Comparison of ENCODE assay signal across 7 mouse cellular contexts in the genomic region with DNA sequence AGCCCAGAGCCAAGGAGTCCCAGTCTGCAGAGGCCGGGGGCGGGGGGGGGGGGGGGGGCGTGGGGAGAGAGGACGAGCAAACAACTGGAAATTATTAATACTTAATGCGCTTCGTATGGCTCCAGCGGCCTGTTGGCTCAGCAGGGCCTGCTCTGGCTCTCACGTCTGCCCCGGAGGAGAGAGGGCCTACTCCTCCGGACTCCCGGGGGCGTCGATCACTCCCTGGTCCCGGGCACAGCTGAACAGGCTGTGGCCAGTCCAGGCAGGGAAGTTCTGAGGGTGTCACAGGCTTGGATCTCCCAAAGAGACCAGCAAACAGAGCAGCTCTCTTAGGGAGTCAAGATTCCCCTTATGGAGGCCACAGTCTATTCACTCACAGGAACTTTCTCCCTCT. TPM values are rescaled to one million over a fixed set of nuclear protein-coding genes. Genes with fewer than 3 reads are reported as not detected.
A peak's percentile ranks its signal among the peaks of the same experiment; 100 is the strongest.
DNase-seq lines count a peak whose midpoint lies in the region; ATAC-seq and TF ChIP-seq lines count a peak whose summit lies in the region.

No protein-coding gene starts in this region.

- H3K27me3 ChIP-seq in lung, embryonic 14.5 days (ENCODE audit: insufficient read depth, low read length), result no peaks in the 10 kb centered on the region
- peaks cover 60% of the 10 kb centered on the region for H3K27me3 ChIP-seq in liver, embryonic 15.5 days
- no peaks in the 10 kb centered on the region for H3K27me3 ChIP-seq in stomach, postnatal 0 days (ENCODE audit: control insufficient read depth, insufficient read depth, low read length)

- TF ChIP-seq POLR2A in cortical plate, adult 2 months (IDR thresholded peaks at IDR 0.05; ENCODE audit: extremely low read depth, insufficient read depth, low read length), result no peak

- peak overlapping the region; percentile 87 for H3K27ac ChIP-seq in lung, embryonic 14.5 days (ENCODE audit: low read depth)
- no peak overlapping the region for H3K27ac ChIP-seq in cortical plate, adult 2 months (ENCODE audit: insufficient read depth, low read length)
- no peak overlapping the region for H3K27ac ChIP-seq in liver, embryonic 15.5 days (replicated peaks)
- H3K27ac ChIP-seq in stomach, postnatal 0 days (replicated peaks), result peak overlapping the region; percentile 92

- peaks cover 15% of the 10 kb centered on the region for H3K36me3 ChIP-seq in lung, embryonic 14.5 days (ENCODE audit: insufficient read depth)
- H3K36me3 ChIP-seq in liver, embryonic 15.5 days (replicated peaks), result no peaks in the 10 kb centered on the region
- 0 out of 2 replicates have a peak, but pooled peaks cover 2% of the 10 kb centered on the region for H3K36me3 ChIP-seq in stomach, postnatal 0 days (ENCODE audit: control insufficient read depth, insufficient read depth, low read length)

- H3K9me3 ChIP-seq in lung, embryonic 14.5 days (ENCODE audit: low read depth, low read length), result no peaks in the 10 kb centered on the region
- H3K9me3 ChIP-seq in liver, embryonic 15.5 days (replicated peaks), result no peaks in the 10 kb centered on the region
- H3K9me3 ChIP-seq in stomach, postnatal 0 days (ENCODE audit: control insufficient read depth, low read length), result no peaks in the 10 kb centered on the region

- DNase-seq in lung, embryonic 14.5 days, result peak; percentile 57
- no peak for DNase-seq in lung, postnatal 25 days (ENCODE audit: low spot score)
- peak; percentile 47 for DNase-seq in heart, postnatal 4 days
- no peak for DNase-seq in stomach, postnatal 0 days (ENCODE audit: low spot score)
- DNase-seq in layer of hippocampus, adult 8-10 months (ENCODE audit: low spot score in 2 of 2), result no peak

- peak overlapping the region; percentile 84 for H3K9ac ChIP-seq in lung, embryonic 14.5 days
- no peak overlapping the region for H3K9ac ChIP-seq in liver, embryonic 15.5 days
- peak overlapping the region; percentile 90 for H3K9ac ChIP-seq in stomach, postnatal 0 days (ENCODE audit: low read length)

- peaks cover 18% of the 10 kb centered on the region; the same call in 1 of the 2 replicates for H3K4me1 ChIP-seq in lung, embryonic 14.5 days (ENCODE audit: insufficient read depth)
- H3K4me1 ChIP-seq in cortical plate, adult 2 months (ENCODE audit: control insufficient read depth, insufficient read depth, low read length), result no peaks in the 10 kb centered on the region
- peaks cover 25% of the 10 kb centered on the region for H3K4me1 ChIP-seq in liver, embryonic 15.5 days (replicated peaks)
- H3K4me1 ChIP-seq in stomach, postnatal 0 days (replicated peaks; ENCODE audit: control insufficient read depth, insufficient read depth), result peaks cover 5% of the 10 kb centered on the region; the same call in 1 of the 2 replicates

- ATAC-seq in lung, embryonic 14.5 days (ENCODE audit: insufficient read depth), result peak; percentile 54; the same call in 1 of the 2 replicates
- ATAC-seq in liver, embryonic 15.5 days (ENCODE audit: insufficient read depth), result 0 out of 2 replicates have a peak, but pooled peaks have one; percentile 29
- peak; percentile 35 for ATAC-seq in stomach, postnatal 0 days (ENCODE audit: low FRiP score, low TSS enrichment)

- TF ChIP-seq EP300 in stomach, postnatal 0 days (optimal IDR thresholded peaks at IDR 0.05), result no peak

- peak overlapping the region; percentile 79 for H3K4me2 ChIP-seq in lung, embryonic 14.5 days
- H3K4me2 ChIP-seq in liver, embryonic 15.5 days, result peak overlapping the region; percentile 90
- H3K4me2 ChIP-seq in stomach, postnatal 0 days (replicated peaks; ENCODE audit: low read depth), result peak overlapping the region; percentile 83

- WGBS in lung, embryonic 14.5 days, result 2% methylated on average over 12 of the region's 14 CpGs
- 8% methylated on average over 14 of the region's 14 CpGs for WGBS in liver, embryonic 15.5 days (ENCODE audit: insufficient replicate concordance)
- WGBS in stomach, postnatal 0 days, result 4% methylated on average over 10 of the region's 14 CpGs

- no peak for TF ChIP-seq CTCF in lung, embryonic 14.5 days (IDR thresholded peaks at IDR 0.05; ENCODE audit: low read depth)
- no peak for TF ChIP-seq CTCF in cortical plate, adult 2 months (IDR thresholded peaks at IDR 0.05; ENCODE audit: extremely low read depth, insufficient read depth, low read length)
- TF ChIP-seq CTCF in stomach, postnatal 0 days (IDR thresholded peaks at IDR 0.05; ENCODE audit: low read depth), result no peak

- peak overlapping the region; percentile 85 for H3K4me3 ChIP-seq in lung, embryonic 14.5 days (ENCODE audit: low read depth, low read length)
- peak overlapping the region; percentile 55; the same call in 1 of the 2 replicates for H3K4me3 ChIP-seq in cortical plate, adult 2 months (ENCODE audit: insufficient read depth, low read length)
- peak overlapping the region; percentile 63 for H3K4me3 ChIP-seq in liver, embryonic 15.5 days (replicated peaks)
- peak overlapping the region; percentile 92 for H3K4me3 ChIP-seq in stomach, postnatal 0 days (ENCODE audit: low read depth, low read length)

RNA-seq across cellular contexts. Expression of gene Rflnb, which starts 0.5 kb away (rescaled TPM):
- 47.6 and 51.0 TPM in 2 replicates for polyA plus RNA-seq in lung, embryonic 14.5 days (2014; fragmentation: Nextera tagmentation; extraction: Ambion mirVana)
- polyA plus RNA-seq in cortical plate, adult 2 months (2012; rRNA removed), result 8.1 and 8.9 TPM in 2 replicates
- total RNA-seq in heart, postnatal 4 days (2021), result 10 to 100 TPM; 37.3 to 42.1 TPM
- 5.4 and 6.0 TPM in 2 replicates for polyA plus RNA-seq in liver, embryonic 15.5 days (2015; fragmentation: Nextera tagmentation; extraction: Ambion mirVana)
- polyA plus RNA-seq in stomach, postnatal 0 days (2015; fragmentation: Nextera tagmentation; extraction: Ambion mirVana), result 46.0 and 48.7 TPM in 2 replicates
- 1 to 10 TPM; 7.1 to 9.2 (median 7.9) TPM for total RNA-seq in layer of hippocampus, adult 8-10 months (2022)

RNA-seq across cellular contexts. Expression of gene 1700016K19Rik, which starts 28.4 kb away (rescaled TPM):
- polyA plus RNA-seq in lung, embryonic 14.5 days (2014; fragmentation: Nextera tagmentation; extraction: Ambion mirVana), result 1.6 and 2.2 TPM in 2 replicates
- polyA plus RNA-seq in cortical plate, adult 2 months (2012; rRNA removed), result 9.3 and 10.0 TPM in 2 replicates
- total RNA-seq in heart, postnatal 4 days (2021), result not detected
- polyA plus RNA-seq in liver, embryonic 15.5 days (2015; fragmentation: Nextera tagmentation; extraction: Ambion mirVana), result not detected in 2 replicates
- 3.7 and 4.4 TPM in 2 replicates for polyA plus RNA-seq in stomach, postnatal 0 days (2015; fragmentation: Nextera tagmentation; extraction: Ambion mirVana)
- 1 to 10 TPM; 1.8 to 4.4 (median 2.4) TPM for total RNA-seq in layer of hippocampus, adult 8-10 months (2022)

Comparison
In these comparisons a context has a peak if more than half of its experiments do, and no peak if none do; other contexts are left out.
1. DNase-seq: peak in lung, embryonic 14.5 days (single experiment) and heart, postnatal 4 days (single experiment); none in lung, postnatal 25 days (single experiment), stomach, postnatal 0 days (single experiment) and layer of hippocampus, adult 8-10 months (0 of 2).
2. H3K27ac ChIP-seq: peak in lung, embryonic 14.5 days (single experiment) and stomach, postnatal 0 days (single experiment); none in cortical plate, adult 2 months (single experiment) and liver, embryonic 15.5 days (single experiment).
3. Peak in every context shown above with its lines, with median percentiles within 50 percentile points of each other: ATAC-seq, H3K4me2 ChIP-seq and H3K4me3 ChIP-seq.